Mouse (Mus musculus): ENCODE measurements around the gene Ube2g2.
A peak's percentile ranks its signal among the peaks of the same experiment; 100 is the strongest.

Ube2g2 gene

GRCm38 (mm10) chr10:77622055-77622988, at the start of gene Ube2g2:
TSS of gene Ube2g2 (plus strand) at chr10:77622275.
- peak; percentile 87 for DNase-seq (ENCODE audit: low read depth, low spot score)

GRCm38 (mm10) chr10:77573162-77573561, 48.9 kb upstream of the Ube2g2 start:
- no peak for DNase-seq (ENCODE audit: low read depth, low spot score)

- peak; percentile 54 for DNase-seq (ENCODE audit: low read depth, low spot score)
These were observed 41.8 kb upstream of the Ube2g2 start for GRCm38 (mm10) chr10:77580027-77580920.

GRCm38 (mm10) chr10:77581023-77581407, 41.1 kb upstream of the Ube2g2 start:
- peak; percentile 76 for DNase-seq (ENCODE audit: low read depth, low spot score)

- peak; percentile 96 for DNase-seq (ENCODE audit: low read depth, low spot score)
These were observed 40.4 kb upstream of the Ube2g2 start, which contains the start of gene Pttg1ip for GRCm38 (mm10) chr10:77581408-77582284. TSS of gene Pttg1ip (plus strand) at chr10:77581720.

- DNase-seq (ENCODE audit: low read depth, low spot score): no peak
These were observed 39.8 kb upstream of the Ube2g2 start for GRCm38 (mm10) chr10:77582285-77582618.

- no peak for DNase-seq (ENCODE audit: low read depth, low spot score)
These were observed 38.2 kb upstream of the Ube2g2 start for GRCm38 (mm10) chr10:77583795-77584422.

- DNase-seq (ENCODE audit: low read depth, low spot score): no peak
These were observed 35.4 kb upstream of the Ube2g2 start for GRCm38 (mm10) chr10:77586637-77587036.

- no peak for DNase-seq (ENCODE audit: low read depth, low spot score)
These were observed 34.8 kb upstream of the Ube2g2 start for GRCm38 (mm10) chr10:77587091-77587775.

- DNase-seq (ENCODE audit: low read depth, low spot score): no peak
These were observed 34.0 kb upstream of the Ube2g2 start for GRCm38 (mm10) chr10:77588036-77588435.

- peak; percentile 78 for DNase-seq (ENCODE audit: low read depth, low spot score)
These were observed 33.0 kb upstream of the Ube2g2 start for GRCm38 (mm10) chr10:77589117-77589516.

- no peak for DNase-seq (ENCODE audit: low read depth, low spot score)
These were observed 32.3 kb upstream of the Ube2g2 start for GRCm38 (mm10) chr10:77589749-77590148.

- peak; percentile 92 for DNase-seq (ENCODE audit: low read depth, low spot score)
These were observed 31.3 kb upstream of the Ube2g2 start for GRCm38 (mm10) chr10:77590812-77591211.

GRCm38 (mm10) chr10:77591546-77591945, 30.5 kb upstream of the Ube2g2 start:
- no peak for DNase-seq (ENCODE audit: low read depth, low spot score)

GRCm38 (mm10) chr10:77596060-77596459, 26.0 kb upstream of the Ube2g2 start:
- DNase-seq (ENCODE audit: low read depth, low spot score): no peak

GRCm38 (mm10) chr10:77603021-77603420, 19.1 kb upstream of the Ube2g2 start:
- peak; percentile 93 for DNase-seq (ENCODE audit: low read depth, low spot score)

- peak; percentile 84 for DNase-seq (ENCODE audit: low read depth, low spot score)
These were observed 18.0 kb upstream of the Ube2g2 start for GRCm38 (mm10) chr10:77604111-77604510.

- DNase-seq (ENCODE audit: low read depth, low spot score): no peak
These were observed 17.1 kb upstream of the Ube2g2 start for GRCm38 (mm10) chr10:77604958-77605357.

GRCm38 (mm10) chr10:77605368-77605767, 16.7 kb upstream of the Ube2g2 start:
- DNase-seq (ENCODE audit: low read depth, low spot score): peak; percentile 88

All from R1 (cell line).